Mouse (Mus musculus): ENCODE results near the gene Gar1. TPM values are rescaled to one million over a fixed set of nuclear protein-coding genes. Genes with fewer than 3 reads are reported as not detected.

Gene Gar1
- 6.6 TPM for polyA plus RNA-seq (2015; fragmentation: Illumina TruSeq; extraction: RNeasy Lipid Tissue Mini Kit (QIAGEN cat#74804); ENCODE audit: insufficient read depth, low read depth, low replicate concordance)

GRCm38 (mm10) chr3:129831035-129831568 lies at the start of gene Gar1:
Gar1 (minus strand) TSS chr3:129831396.

GRCm38 (mm10) chr3:129878405-129879021 lies 47.3 kb upstream of the Gar1 start, which contains the start of gene Pla2g12a:
Pla2g12a (plus strand) TSS chr3:129878606.

GRCm38 (mm10) chr3:129835388-129835934 lies 4.3 kb upstream of the Gar1 start, which contains the start of gene Cfi:
Cfi (plus strand) TSS chr3:129835884.

GRCm38 (mm10) chr3:129822206-129822775 lies 8.9 kb downstream of the Gar1 start, which contains the start of gene Rrh:
Rrh (minus strand) TSS chr3:129822587.

GRCm38 (mm10) chr3:129803765-129804164 lies 27.4 kb downstream of the Gar1 start, which contains the start of gene Lrit3:
Lrit3 (minus strand) TSS chr3:129804030.

Other genes with a start within 250 kb of the Gar1 start
- 5.6 TPM for gene Egf, start 76.1 kb downstream of the Gar1 start, polyA plus RNA-seq (2015; fragmentation: Illumina TruSeq; extraction: RNeasy Lipid Tissue Mini Kit (QIAGEN cat#74804); ENCODE audit: insufficient read depth, low read depth, low replicate concordance)
- gene Lrit3, start 27.4 kb downstream of the Gar1 start, polyA plus RNA-seq (2015; fragmentation: Illumina TruSeq; extraction: RNeasy Lipid Tissue Mini Kit (QIAGEN cat#74804); ENCODE audit: insufficient read depth, low read depth, low replicate concordance): not detected
- not detected for gene Rrh, start 8.8 kb downstream of the Gar1 start, polyA plus RNA-seq (2015; fragmentation: Illumina TruSeq; extraction: RNeasy Lipid Tissue Mini Kit (QIAGEN cat#74804); ENCODE audit: insufficient read depth, low read depth, low replicate concordance)
- gene Cfi, start 4.5 kb upstream of the Gar1 start, polyA plus RNA-seq (2015; fragmentation: Illumina TruSeq; extraction: RNeasy Lipid Tissue Mini Kit (QIAGEN cat#74804); ENCODE audit: insufficient read depth, low read depth, low replicate concordance): not detected
- gene Pla2g12a, start 47.2 kb upstream of the Gar1 start, polyA plus RNA-seq (2015; fragmentation: Illumina TruSeq; extraction: RNeasy Lipid Tissue Mini Kit (QIAGEN cat#74804); ENCODE audit: insufficient read depth, low read depth, low replicate concordance): 7.7 TPM
- gene Casp6, start 70.0 kb upstream of the Gar1 start, polyA plus RNA-seq (2015; fragmentation: Illumina TruSeq; extraction: RNeasy Lipid Tissue Mini Kit (QIAGEN cat#74804); ENCODE audit: insufficient read depth, low read depth, low replicate concordance): 5.1 TPM
- 6.4 TPM for gene Mcub, start 138.8 kb upstream of the Gar1 start, polyA plus RNA-seq (2015; fragmentation: Illumina TruSeq; extraction: RNeasy Lipid Tissue Mini Kit (QIAGEN cat#74804); ENCODE audit: insufficient read depth, low read depth, low replicate concordance)
- gene Sec24b, start 230.2 kb upstream of the Gar1 start, polyA plus RNA-seq (2015; fragmentation: Illumina TruSeq; extraction: RNeasy Lipid Tissue Mini Kit (QIAGEN cat#74804); ENCODE audit: insufficient read depth, low read depth, low replicate concordance): 15.6 TPM